Mouse (Mus musculus) lung, adult 2 months (tissue): ENCODE results near the gene Ank.

ENCODE experiments used
- CTCF ChIP-seq: fragments of 200-500 bp; IDR thresholded peaks from 2 replicates; pipeline ENCODE4 v1.5.1; 2011; ENCODE audit warnings: mild to moderate bottlenecking, low read length, control low read depth; ENCODE audit not compliant: insufficient read depth
- POLR2A ChIP-seq: fragments of 200-500 bp; IDR thresholded peaks from 2 replicates; pipeline ENCODE4 v1.6.1; 2011; ENCODE audit warnings: low read depth, mild to moderate bottlenecking, control low read depth, low read length, borderline replicate concordance; ENCODE audit errors: extremely low read depth

DNA sequence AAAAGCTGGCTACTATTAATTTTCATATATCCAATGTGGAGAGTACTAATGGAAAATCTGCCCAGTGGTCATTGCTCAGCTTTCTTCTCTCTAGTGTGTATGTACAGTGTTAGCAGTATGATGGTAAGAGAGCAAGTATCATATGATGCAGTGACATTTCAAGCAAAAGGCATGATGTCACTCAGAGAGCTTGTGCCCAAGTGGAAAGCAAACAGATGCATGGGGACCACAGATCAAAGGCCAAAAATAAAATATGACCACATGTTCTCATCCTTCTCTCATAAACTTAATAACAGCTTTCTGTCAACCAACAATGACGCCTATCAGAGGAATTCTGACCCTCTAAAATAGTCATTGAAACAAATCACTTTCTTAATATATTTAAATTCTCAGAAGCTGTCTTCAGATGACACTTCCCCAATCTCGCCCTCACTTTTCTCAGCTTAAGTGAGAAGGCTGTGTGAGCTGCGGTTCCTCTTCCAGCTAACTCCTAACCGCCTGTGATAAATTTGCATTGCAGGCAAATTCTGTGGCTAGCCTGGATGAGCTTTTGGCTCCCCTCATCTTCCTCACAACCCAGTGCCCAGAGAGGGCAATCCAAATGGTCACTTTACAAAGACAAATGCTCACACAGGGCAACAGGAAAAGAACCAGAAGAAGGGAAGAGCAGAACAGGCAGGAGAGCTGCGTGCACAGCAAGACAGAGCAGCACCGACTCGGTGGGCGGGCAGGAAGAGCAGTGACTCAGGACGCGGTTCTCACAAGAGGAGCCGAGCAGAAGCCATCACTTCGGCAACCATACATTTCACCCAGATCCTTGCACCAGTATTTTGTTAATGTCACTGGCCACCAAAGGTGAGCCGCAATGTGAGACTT is 158.8 kb downstream of the Ank start:
- TF ChIP-seq CTCF = no peak
- TF ChIP-seq POLR2A = no peak
